Mouse (Mus musculus) CH12.LX (cell line): ENCODE results near the gene Map4k4.

Experiments used
- CHD2 ChIP-seq: IDR thresholded peaks from 2 replicates; pipeline ENCODE4 v1.6.1; 2011; ENCODE audit warnings: low read length, improper control_type of control experiment
- CTCF ChIP-seq, 2 experiments: IDR thresholded peaks in 1 of 2; conservative IDR thresholded peaks in 1 of 2; 2 replicates each; pipeline ENCODE4 v1.5.1; 2011 to 2012; ENCODE audit warnings: low read depth in 2 of 2, low read length in 2 of 2, improper control_type of control experiment in 1 of 2, inconsistent platforms in 1 of 2, mild to moderate bottlenecking in 1 of 2, moderate library complexity in 1 of 2
- EP300 ChIP-seq: IDR thresholded peaks from 2 replicates; pipeline ENCODE4 v1.6.1; 2011; ENCODE audit warnings: low read length, improper control_type of control experiment
- JUND ChIP-seq: conservative IDR thresholded peaks from 2 replicates; pipeline ENCODE4 v1.6.1; 2011; ENCODE audit warnings: low read depth, low read length, improper control_type of control experiment
- MAFK ChIP-seq: IDR thresholded peaks from 2 replicates; pipeline ENCODE4 v1.6.1; 2011; ENCODE audit warnings: low read length, improper control_type of control experiment; ENCODE audit not compliant: insufficient replicate concordance
- NELFE ChIP-seq: IDR thresholded peaks from 2 replicates; pipeline ENCODE4 v1.6.1; 2011; ENCODE audit warnings: low read depth, low read length, improper control_type of control experiment
- NRF1 ChIP-seq: IDR thresholded peaks from 2 replicates; pipeline ENCODE4 v1.6.1; 2014; ENCODE audit warnings: low read depth, mild to moderate bottlenecking, inconsistent platforms, low read length, improper control_type of control experiment, moderate library complexity
- POLR2A ChIP-seq: IDR thresholded peaks from 2 replicates; pipeline ENCODE4 v1.6.1; 2011; ENCODE audit warnings: low read depth, mild to moderate bottlenecking, improper control_type of control experiment, low read length
- RAD21 ChIP-seq: IDR thresholded peaks from 2 replicates; pipeline ENCODE4 v1.6.1; 2011; ENCODE audit warnings: low read depth, mild to moderate bottlenecking, low read length, improper control_type of control experiment, moderate library complexity
- SIN3A ChIP-seq: IDR thresholded peaks from 2 replicates; pipeline ENCODE4 v1.6.1; 2012; ENCODE audit warnings: low read length, improper control_type of control experiment, inconsistent platforms
- TCF12 ChIP-seq: IDR thresholded peaks from 2 replicates; pipeline ENCODE4 v1.6.1; 2014; ENCODE audit warnings: low read depth, mild to moderate bottlenecking, inconsistent platforms, low read length, improper control_type of control experiment
- USF1 ChIP-seq: IDR thresholded peaks from 2 replicates; pipeline ENCODE4 v1.6.1; 2014; ENCODE audit warnings: low read depth, mild to moderate bottlenecking, inconsistent platforms, low read length, improper control_type of control experiment
- ZKSCAN1 ChIP-seq: IDR thresholded peaks from 2 replicates; pipeline ENCODE4 v1.6.1; 2012; ENCODE audit warnings: low read depth, inconsistent platforms, low read length, improper control_type of control experiment, borderline replicate concordance
- ZMIZ1 ChIP-seq: IDR thresholded peaks from 2 replicates; pipeline ENCODE4 v1.6.1; 2012; ENCODE audit warnings: low read depth, mild to moderate bottlenecking, inconsistent platforms, low read length, improper control_type of control experiment

GRCm38 (mm10) chr1:39973911-39974310 lies 73.2 kb downstream of the Map4k4 start:
- TF ChIP-seq CTCF (conservative IDR thresholded peaks at IDR 0.05 in 1 of 2, IDR thresholded peaks at IDR 0.05 in 1 of 2; ENCODE audit: low read depth in 2 of 2, low read length in 2 of 2) (no peak), NELFE (no peak), RAD21 (no peak), USF1 (no peak), SIN3A (no peak), CHD2 (no peak), POLR2A (no peak), MAFK (no peak), TCF12 (no peak), JUND (no peak), EP300 (no peak), ZMIZ1 (no peak), ZKSCAN1 (no peak), NRF1 (no peak)
